Mouse (Mus musculus) induced T-regulatory cell, adult 2 months (primary cell): Measurements from ENCODE around the gene Agxt.

ENCODE experiments used
- DNase-seq: peaks from one replicate; pipeline ENCODE4 v3.0.0-alpha.2; 2012; ENCODE audit warnings: low read depth

Gene Agxt

DNA sequence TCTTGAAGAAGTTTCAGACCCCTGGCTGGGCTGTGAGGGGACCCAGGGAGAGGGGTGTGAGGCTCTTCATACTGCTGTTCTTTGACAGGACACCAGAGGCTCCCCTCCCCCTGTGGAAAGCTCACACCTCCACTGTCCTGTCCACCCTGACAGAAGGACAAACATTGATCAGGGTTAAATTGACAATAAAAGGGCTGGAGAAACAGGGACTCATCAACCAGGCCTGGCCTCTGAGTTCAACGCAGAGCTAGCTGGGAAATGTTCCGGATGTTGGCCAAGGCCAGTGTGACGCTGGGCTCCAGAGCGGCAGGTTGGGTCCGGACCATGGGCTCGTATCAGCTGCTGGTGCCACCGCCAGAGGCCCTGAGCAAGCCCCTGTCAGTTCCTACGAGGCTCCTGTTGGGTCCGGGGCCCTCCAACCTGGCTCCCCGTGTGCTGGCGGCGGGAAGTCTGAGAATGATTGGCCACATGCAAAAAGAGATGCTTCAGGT is at the start of gene Agxt:
Agxt (plus strand) TSS at position 205 of the 491 bp plus-strand sequence.
- no peak for DNase-seq

DNA sequence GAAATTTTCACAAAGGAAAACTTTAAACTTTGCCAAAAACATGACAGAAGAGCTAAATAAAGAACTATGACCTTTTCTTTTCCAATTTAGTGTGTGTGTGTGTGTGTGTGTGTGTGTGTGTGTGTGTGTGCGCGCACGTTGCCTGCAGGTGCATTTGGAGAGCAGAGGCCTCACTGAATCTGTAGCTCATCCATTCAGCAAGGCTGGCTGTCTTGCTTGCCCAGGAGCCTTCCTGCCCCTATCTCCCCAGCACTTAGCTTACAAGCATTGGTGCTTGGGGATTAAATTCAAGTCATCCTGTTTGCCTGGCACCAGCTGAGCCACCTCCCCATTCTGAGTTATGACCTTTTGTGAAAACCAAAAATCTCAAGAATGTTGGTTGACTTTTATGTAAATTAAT is 42.5 kb upstream of the Agxt start:
- DNase-seq, result no peak

DNA sequence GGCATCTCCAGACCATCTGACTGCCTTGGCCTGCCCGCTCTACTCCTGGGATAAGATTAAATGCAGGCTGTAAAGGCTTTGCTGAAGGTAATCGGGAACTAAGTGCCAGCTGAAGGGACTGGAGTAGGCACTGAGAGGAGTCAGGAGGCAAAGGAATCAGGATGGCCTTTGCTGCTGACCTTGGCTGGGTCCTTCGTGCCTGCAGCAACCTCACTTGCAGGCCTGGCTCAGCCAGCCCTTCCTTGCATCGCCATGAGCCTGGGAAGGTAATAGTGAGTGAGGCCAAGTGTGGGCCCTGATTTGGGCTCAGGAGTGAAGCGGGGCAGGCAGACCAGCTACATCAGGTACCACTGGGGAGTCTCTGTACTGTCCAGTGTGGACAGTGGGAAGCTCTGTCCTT is 36.1 kb upstream of the Agxt start:
- DNase-seq, result no peak

DNA sequence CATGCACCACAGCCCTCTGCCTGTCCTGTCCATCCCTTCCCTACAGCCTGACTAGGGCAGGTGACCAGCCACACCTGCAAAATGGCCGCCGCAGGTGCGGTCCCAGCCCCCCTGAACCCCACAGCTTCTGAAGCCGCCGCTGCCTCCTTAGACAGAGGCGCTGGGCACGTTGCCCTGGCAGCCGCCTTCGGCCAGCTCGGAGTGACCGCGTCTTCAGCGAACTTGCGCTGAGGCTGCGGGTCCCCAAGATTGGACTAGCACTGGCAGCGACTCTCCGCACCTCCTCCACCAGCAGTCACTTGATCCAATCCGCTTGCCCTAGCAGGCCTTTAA is 34.8 kb upstream of the Agxt start:
- DNase-seq, result no peak

DNA sequence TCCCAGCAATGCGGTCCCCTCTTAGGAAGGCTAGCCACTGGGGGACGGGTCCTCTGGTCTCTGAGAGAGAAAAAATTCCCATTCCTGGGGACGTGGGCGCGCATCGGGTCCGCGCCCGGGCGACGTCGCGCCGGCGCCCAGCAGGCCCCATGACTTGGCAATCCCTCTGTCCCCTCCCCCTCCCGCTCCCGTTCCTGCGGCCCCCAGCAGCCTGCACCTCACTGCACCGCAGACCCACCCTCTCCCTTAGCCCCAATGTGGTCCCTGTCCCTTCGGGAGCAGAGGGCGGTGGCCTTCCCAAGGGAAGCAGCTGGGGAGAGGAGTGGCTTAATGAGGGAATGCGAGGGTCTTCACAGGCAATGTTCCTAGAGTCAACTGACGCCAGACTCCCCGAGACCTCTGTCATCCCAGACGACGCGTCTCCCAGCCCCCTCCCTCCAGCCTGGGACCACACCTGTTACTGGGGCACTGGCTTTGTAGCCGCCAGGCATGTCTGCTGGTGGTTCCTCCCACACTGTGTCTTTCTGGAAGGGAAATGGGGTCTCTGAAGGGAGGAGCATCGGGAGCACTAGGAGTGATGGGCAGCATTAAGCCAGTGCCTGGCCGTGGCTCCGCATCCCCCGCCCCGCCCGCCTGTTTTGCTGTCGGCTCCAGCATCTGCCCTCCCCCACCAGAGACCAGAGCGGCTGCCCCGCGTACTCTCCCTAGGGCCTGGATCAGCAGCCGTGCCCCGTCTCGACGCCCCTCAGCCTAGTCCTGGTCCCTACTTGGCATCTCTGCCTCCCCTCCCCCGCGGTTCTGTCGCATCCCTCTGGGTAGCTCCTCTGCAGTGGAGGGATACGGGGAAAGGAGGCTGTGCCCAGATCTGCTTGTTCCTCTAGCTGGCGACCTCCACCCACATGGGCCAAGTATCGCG is 34.2 kb upstream of the Agxt start:
- DNase-seq, result no peak

DNA sequence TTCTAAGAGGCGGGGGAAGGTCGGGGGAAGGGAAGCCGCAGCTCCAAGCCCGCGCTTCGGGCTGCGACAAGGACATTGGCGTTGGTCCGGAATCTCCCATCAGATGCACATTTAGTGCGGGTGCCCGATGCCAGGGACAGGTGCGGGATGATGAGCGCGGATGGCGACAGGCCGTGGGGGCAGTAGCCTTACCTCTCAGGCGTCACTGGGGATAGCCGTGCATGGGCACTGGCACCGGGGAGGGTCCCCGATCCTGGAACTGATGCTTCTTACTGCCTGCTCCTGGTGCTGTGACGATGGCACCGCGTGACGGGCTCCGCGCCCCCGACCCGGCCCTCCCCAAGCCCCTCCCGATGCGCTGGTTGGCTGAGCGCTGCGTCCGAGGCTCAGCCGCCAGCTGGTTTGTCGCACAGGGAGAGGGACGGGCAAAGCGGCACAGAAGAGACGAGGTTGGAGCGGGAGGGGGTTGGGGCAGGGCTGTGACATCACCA is 33.4 kb upstream of the Agxt start, which contains the start of gene Kif1a:
Kif1a (minus strand) TSS at position 381 of the 491 bp plus-strand sequence.
- DNase-seq, result no peak

DNA sequence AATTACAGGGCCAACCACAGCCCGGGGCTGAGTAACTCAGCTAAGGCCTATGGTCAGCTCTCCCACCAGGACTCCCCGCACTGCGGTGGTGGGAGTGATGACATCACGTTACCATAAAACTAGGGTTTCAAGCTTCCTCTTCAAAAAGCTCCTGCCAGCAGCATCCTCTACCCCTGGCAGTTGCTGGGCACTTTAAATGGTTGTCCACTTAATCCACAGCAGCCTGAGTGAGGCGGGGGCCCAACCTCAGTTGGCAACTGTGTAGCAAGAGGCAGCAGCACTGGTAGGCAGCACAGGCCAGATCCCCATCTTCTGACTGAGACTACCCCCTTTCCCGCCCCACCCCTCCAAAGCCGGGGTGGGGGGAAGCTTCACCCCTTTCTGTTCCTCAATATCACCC is 32.3 kb upstream of the Agxt start:
- DNase-seq, result no peak

DNA sequence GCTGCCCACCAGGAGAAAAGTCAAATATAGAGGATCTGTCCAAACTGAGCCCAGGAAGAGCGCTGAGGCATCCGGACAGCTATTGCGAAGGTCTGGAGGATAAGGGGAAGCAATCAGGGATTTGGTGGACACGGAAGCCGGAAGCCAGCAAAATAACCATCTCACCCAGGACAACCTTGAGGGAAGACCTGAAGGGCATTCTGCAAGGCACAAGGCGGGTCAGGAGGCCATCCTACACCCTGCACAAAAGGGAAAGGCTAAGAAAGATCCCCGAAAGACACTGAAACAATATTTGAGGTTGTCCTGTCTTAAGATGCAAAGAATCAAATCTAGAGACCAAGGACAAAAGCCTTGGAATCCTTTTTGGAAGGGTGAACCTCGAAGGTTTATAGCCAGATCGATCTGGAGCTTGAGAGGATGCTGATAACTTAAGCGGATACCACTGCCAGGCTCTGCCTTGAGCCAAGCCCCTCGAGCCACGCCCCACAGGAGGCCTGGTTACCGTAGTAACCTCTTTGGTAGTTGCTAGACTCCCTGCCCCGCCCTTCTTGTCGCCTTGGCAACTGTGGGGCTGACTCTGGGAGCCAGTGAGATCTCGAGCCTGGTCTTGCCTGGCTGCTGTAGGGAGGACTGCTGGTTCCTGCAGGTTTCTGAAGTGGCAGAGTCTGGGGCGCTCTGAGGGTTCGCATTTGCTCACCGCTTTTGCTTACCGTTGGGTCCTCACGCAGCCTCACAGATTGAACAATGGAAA is 20.2 kb upstream of the Agxt start:
- peak; percentile 79 for DNase-seq

DNA sequence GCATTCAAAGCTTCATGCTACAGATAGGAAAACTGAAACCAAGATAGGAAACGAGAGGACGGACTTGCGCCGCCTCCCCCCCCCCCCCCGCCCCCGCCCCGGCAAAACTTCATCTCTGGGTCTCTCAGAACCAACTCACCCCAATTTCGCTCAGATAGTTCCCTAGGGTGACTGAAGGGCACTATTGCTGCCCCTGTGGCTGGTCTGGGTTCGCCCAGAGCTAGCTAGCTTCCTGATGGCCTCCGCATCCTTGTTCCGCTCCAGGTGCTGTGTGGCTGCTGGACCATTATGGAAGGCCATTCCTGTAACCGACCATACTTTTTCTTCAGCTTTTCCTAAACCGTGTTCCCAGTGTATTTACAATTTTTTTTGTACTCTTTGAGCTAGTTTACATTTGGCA is 19.6 kb upstream of the Agxt start:
- DNase-seq, result no peak

DNA sequence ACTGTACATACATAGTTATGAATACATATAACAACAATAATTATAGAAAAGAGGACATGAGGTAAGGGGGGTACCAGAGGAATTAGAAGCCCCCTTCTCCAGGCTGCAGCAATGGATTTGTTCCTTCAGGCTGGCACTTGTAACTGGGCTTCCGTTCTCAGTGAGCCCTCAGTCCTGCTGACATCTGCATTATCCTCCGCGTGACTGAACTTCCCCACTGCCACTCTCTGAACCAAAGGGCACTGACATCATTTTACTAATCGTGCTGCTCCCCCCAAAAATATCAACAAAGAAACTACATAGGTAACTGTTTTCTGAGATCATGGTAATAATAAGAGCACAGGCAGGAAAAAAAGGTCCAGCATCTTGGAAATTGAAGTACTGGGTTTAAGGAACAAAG is 16.2 kb upstream of the Agxt start:
- DNase-seq, result no peak

DNA sequence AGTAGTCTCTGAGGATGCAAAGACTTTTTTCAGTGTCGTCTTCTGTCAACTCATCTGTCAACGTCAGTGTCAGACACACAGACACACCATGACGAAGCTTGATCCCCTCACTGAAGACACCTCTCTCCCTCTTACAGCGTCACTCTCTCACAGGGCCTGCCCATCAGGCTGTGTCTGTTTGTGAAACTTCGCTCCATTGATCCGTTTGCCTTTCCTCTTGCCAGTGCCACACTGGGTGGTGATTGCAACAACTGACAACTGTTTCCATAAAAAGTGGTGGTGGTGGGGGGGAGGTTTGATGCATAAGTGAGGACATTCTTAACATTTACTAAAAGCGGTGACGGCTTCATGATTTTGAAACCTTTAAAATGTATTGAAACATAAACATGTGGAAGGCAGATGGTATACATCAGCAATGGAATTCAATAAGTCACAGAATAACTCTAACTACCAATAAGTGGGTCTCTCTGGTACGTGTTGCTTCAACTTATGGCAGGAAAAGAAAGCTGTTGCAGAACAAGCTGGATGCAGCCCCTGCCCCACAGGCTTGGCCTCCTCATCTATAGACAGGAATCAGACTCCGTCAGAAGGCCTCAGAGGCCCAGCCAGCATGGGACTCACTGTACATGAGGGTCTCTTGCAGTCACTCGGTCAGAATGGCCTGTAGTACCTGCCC is 11.7 kb upstream of the Agxt start:
- DNase-seq, result no peak

DNA sequence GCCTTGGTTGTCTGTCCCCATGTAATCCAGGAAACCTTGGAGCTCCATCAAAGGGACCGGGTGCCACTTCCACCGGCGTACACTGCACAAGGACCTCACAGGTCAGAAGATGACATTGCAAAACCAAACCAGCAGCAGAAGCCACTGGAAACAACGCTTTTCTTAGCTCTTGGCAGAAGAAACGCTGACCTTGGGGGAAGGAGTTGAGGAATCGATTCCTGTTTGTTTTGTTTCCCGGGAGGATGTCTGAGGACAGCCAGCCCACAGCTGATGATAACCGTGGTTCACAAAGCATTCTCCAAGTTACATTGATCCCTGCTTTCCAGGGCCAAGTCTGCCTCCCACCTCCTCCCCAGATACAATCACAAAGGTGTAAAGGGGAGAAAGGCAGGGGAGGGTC is 11.0 kb upstream of the Agxt start:
- no peak for DNase-seq

DNA sequence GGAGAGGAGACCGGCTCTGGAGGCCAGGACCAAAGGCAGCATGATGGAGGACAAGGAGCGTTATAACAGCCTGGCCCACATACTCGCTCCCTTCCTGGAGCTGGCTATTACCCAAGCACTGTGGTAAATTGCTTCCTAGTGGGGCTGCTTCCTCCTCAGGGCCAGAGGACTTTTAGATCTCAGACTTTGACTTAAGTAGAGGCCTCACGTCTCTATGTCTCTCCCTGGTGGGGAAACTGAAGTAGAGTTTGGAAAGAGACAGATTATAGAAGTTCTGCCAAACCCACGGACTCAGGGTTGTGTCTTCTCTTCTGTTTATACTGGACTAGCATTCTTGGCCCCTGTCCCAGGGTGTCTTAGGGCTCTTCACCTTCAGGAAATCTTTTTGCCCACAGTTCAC is 9.8 kb upstream of the Agxt start:
- DNase-seq, result no peak

DNA sequence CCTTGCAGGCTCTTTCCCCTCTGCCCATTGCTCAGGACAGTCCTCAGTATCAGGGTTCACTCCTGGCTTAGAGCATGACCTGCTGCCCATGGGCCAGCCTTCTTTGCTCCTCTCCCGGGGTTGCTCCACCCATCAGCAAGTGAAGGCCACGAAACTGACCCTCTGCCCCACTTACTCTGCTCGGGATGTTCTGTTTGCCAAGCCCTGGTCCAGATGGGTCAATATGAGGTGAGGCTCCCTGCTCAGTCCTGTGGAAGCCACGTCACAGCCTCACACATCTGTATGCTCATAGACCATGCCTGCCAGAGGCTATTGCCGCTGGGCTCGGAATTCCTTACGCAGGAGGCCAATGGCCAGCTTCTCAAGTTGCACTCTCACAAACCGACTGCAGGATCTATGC is 6.8 kb upstream of the Agxt start:
- no peak for DNase-seq

DNA sequence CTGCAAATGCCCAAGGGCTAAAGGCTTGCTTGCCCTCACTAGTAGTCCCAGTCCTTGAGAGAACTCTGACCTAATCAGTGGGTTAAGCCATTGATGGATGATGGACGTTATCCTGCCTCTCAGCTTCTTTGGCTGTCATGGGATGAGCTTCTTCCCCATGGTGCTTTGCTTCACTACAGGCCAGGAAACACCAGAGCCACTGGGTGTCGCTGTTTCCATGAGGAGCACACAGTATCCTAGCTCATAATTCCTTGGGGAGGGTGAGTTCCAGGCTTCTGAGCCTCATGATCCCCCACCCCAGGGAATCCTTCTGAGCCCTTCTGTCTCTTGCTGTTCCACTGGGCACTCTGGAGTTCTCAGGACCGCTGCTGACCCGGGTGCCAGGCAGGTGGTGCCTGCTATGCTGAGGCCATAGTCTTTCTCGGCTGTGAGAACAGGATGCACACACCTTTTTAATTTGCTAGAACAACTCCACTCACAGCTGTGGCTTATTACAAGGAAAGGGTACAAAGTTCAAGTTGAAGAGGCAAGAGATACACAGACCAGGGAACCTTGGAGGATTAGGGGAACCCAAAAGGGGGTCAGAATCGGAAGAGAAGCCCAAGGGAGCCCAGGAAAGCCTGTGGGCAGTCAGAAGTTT is 6.2 kb upstream of the Agxt start:
- no peak for DNase-seq

DNA sequence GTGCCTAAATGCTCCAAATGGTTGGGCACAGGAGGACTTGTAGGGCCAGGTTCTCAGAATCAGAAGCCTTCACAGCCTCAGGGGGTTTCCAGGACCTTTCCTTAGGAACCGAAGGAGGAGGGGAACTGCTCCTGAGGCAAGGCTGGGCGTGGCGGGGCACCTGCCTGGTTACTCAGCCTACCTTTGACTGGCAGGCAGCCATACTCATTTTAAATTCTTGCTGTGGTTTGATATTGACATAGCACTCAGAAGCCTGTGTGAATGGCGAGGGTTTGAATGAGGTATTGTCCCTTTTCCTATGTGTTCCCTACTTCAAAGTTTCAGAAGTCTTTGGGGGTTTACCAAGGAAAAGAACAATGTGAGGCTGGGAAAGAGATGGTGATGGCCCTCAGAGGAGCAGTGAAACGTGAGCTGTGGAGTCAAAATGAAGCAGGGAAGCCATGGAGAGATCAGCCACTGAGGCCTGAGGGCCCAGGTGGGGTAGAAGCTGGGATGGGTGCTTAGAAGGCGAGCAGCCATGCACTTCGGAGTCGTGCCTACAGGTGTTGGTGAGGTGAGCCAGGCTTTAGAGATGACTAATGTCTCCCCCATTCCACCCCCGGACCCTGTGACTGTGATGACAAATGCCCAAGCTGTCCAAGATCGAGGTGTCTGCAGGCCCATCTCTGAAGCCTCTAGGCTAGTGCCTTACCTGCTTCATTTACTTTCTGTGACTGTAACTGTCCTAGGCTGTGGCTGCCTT is 4.6 kb upstream of the Agxt start:
- DNase-seq, result no peak

DNA sequence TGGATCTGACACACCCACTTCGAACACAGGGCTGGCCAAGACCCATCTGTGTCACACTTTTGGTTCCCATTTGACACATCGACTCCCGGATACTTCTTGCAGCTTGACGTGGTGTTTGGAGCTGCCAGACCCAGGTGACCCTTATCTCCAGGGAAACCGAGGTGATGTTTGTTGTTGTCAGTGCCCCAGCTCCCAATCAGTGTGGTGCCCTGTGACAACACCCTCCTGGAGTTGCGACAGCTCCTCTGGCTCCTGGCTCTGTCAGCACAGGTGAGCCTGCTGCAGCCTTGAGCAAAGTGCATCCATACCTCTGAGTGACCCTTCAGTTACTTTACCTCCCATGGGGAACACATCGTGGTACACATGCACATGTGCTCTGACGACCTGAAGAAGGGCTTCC is 2.4 kb upstream of the Agxt start:
- DNase-seq, result no peak

DNA sequence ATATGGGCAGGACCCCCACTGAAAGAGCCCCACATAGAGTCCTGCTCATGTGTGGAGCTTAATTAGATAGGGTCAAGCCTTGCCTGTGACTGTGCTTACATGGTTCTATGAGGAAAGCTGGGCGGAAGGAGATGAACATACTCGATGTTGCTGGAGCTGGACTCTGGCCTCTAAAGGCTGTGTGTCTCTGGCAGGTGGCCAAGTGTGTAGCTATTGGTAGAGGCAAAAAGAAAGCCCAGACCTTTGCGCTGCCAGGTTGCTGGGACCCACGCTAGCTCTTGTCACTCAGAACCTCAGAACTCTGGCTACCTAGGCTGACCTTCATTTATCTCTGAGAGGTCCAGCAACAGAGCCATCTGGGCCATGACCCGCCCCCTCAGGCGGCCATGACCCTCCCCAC is 3.5 kb downstream of the Agxt start:
- no peak for DNase-seq

DNA sequence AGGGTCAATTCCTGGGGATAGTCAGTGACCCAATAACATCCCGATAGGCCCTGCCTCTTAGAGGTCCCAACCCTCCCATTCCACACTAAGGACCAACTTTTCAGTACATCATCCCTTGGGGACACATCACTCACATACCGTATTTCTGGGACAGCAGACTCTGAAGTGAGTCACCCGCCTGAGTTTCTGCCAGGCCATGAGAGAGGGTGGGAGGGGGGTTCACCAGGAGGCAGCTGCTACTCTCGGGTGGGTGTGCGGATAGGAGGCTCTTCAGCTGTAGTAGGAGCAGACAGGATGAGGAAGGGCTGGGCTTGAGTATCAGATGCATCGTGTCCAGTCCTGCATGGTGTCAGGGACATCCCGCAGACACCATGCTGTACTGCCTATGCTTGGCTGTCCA is 4.7 kb downstream of the Agxt start:
- DNase-seq, result no peak

DNA sequence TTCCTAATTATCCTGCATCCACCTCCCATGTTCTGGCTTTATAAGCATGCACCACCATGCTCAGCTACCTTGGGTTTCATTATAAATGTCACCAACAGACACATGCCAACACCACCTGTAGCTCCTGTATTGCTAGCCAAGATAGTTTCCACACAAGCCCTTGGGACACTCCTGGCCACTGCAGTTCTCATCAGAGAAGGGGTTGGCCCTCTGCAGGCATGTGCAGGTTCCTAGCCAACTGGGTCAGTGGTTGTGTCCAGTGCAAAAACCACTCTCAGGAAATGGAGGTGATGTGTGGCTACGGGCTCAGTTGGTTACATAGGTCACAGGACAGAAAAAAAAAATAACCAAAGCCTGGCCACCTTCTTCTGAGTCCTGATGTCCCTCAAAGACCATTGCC is 7.8 kb downstream of the Agxt start:
- DNase-seq, result no peak

DNA sequence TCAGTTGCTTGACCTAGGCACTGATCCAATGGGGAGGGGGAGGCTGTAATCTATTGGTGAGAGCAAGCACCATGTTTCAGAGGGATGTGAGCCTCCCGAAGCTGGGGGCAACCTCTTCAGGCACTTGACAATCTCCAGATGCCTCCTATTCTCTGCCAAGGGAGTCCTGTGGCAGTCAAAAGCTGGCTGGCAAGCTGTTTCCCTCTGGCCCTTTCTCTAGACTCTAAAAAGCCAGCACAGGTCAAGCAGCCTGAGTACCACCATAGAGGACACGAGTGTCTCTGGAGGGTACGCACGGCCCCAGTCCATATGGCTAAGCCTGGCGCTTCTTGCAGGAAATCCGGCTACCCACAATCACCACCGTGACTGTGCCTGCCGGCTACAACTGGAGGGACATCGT is 9.1 kb downstream of the Agxt start:
- DNase-seq, result no peak
